Mouse (Mus musculus) mouse embryonic stem cell (cell line): Measurements from ENCODE around the gene Foxp1.

Experiments
- in situ Hi-C, 2 experiments: fragments of 300-500 bp; cut with MboI; formaldehyde crosslinking; loops; 1 replicate in 1 of 2; 3 replicates in 1 of 2; pipeline ENCODE4 v1.14.3; 2019 to 2020; ENCODE audit warnings: low sequenced_read_pairs in 2 of 2, low pct_unique_long_range_greater_than_20kb in 1 of 2, mixed read lengths in 1 of 2; ENCODE audit not compliant: unreplicated experiment in 1 of 2

Gene Foxp1

GRCm38 (mm10) chr6:98977806-98978205 lies 544.7 kb downstream of the Foxp1 start:
- in situ Hi-C loops = no loop called here

- in situ Hi-C loops = no loop called here
Observed at GRCm38 (mm10) chr6:98975918-98976317, 546.6 kb downstream of the Foxp1 start.

GRCm38 (mm10) chr6:98973433-98973832 lies 549.1 kb downstream of the Foxp1 start:
- in situ Hi-C loops = no loop called here

GRCm38 (mm10) chr6:98972404-98972803 lies 550.1 kb downstream of the Foxp1 start:
- in situ Hi-C loops = no loop called here

- in situ Hi-C loops = no loop called here
Observed at GRCm38 (mm10) chr6:98959333-98959732, 563.2 kb downstream of the Foxp1 start.

GRCm38 (mm10) chr6:98956522-98957169 lies 565.9 kb downstream of the Foxp1 start:
- in situ Hi-C loops = no loop called here

GRCm38 (mm10) chr6:98955706-98956105 lies 566.8 kb downstream of the Foxp1 start:
- in situ Hi-C loops = no loop called here

GRCm38 (mm10) chr6:98954439-98954838 lies 568.1 kb downstream of the Foxp1 start:
- in situ Hi-C loops = no loop called here

- in situ Hi-C loops = no loop called here
Observed at GRCm38 (mm10) chr6:98949703-98950191, 572.8 kb downstream of the Foxp1 start.

GRCm38 (mm10) chr6:98949286-98949685 lies 573.2 kb downstream of the Foxp1 start:
- in situ Hi-C loops = no loop called here

- in situ Hi-C loops = no loop called here
Observed at GRCm38 (mm10) chr6:98948153-98949141, 574.1 kb downstream of the Foxp1 start.

GRCm38 (mm10) chr6:98947486-98948152 lies 574.9 kb downstream of the Foxp1 start:
- in situ Hi-C loops = no loop called here

- in situ Hi-C loops = no loop called here
Observed at GRCm38 (mm10) chr6:98946731-98947130, 575.8 kb downstream of the Foxp1 start.

GRCm38 (mm10) chr6:98945496-98946412 lies 576.8 kb downstream of the Foxp1 start:
- in situ Hi-C loops = no loop called here

GRCm38 (mm10) chr6:98938348-98938747 lies 584.2 kb downstream of the Foxp1 start:
- in situ Hi-C loops = no loop called here

- in situ Hi-C loops = no loop called here
Observed at GRCm38 (mm10) chr6:98937513-98937912, 585.0 kb downstream of the Foxp1 start.

GRCm38 (mm10) chr6:98936377-98936776 lies 586.1 kb downstream of the Foxp1 start:
- in situ Hi-C loops = no loop called here

GRCm38 (mm10) chr6:98935169-98935568 lies 587.4 kb downstream of the Foxp1 start:
- in situ Hi-C loops = no loop called here
